ENCODE assay signal across 24 mouse cellular contexts in genomic region chr12:108639126-108639525, GRCm38 (mm10).
DNase-seq lines count a peak whose midpoint lies in the region; ATAC-seq and TF ChIP-seq lines count a peak whose summit lies in the region.
"Had no signal": no experiment of that assay in that cellular context is flagged by ENCODE, and none has a peak within 500 bp of the region (broad histone marks: within the 10 kb centered on the region; RNA-seq: fewer than 3 reads in every experiment).

No protein-coding gene starts in this region.

- H3K27me3 ChIP-seq in kidney, embryonic 15.5 days = no peaks in the 10 kb centered on the region
- H3K27me3 ChIP-seq in kidney, embryonic 14.5 days (ENCODE audit: control insufficient read depth, insufficient read depth, low read length) = no peaks in the 10 kb centered on the region
- no peaks in the 10 kb centered on the region for H3K27me3 ChIP-seq in spleen, adult 2 months (ENCODE audit: control insufficient read depth, insufficient read depth, low read length)
- no peaks in the 10 kb centered on the region for H3K27me3 ChIP-seq in stomach, postnatal 0 days (ENCODE audit: control insufficient read depth, insufficient read depth, low read length)
- H3K27me3 ChIP-seq in cerebellum, adult 2 months (ENCODE audit: control insufficient read depth, insufficient read depth, low read length) = no peaks in the 10 kb centered on the region
- H3K27me3 ChIP-seq: limb, embryonic 12.5 days; lung, embryonic 15.5 days; midbrain, embryonic 12.5 days; stomach, embryonic 15.5 days had no signal

- WGBS in kidney, embryonic 15.5 days = 93% methylated on average over 3 of the region's 3 CpGs
- 89% methylated on average over 3 of the region's 3 CpGs for WGBS in kidney, embryonic 14.5 days
- 75% methylated on average over 3 of the region's 3 CpGs for WGBS in spleen, adult 2 months
- WGBS in stomach, postnatal 0 days = 70% methylated on average over 3 of the region's 3 CpGs
- 98% methylated on average over 3 of the region's 3 CpGs for WGBS in cerebellum, adult 2 months

- H3K4me1 ChIP-seq in kidney, embryonic 15.5 days = peaks cover 24% of the 10 kb centered on the region
- H3K4me1 ChIP-seq in kidney, embryonic 14.5 days (ENCODE audit: control insufficient read depth, insufficient read depth, low read length) = 0 out of 2 replicates have a peak, but pooled peaks cover 7% of the 10 kb centered on the region
- peaks cover 55% of the 10 kb centered on the region for H3K4me1 ChIP-seq in spleen, adult 2 months (ENCODE audit: control insufficient read depth, insufficient read depth, insufficient read length)
- no peaks in the 10 kb centered on the region for H3K4me1 ChIP-seq in stomach, postnatal 0 days (replicated peaks; ENCODE audit: control insufficient read depth, insufficient read depth)
- H3K4me1 ChIP-seq in cerebellum, adult 2 months (ENCODE audit: control insufficient read depth, insufficient read depth, low read length) = no peaks in the 10 kb centered on the region
- H3K4me1 ChIP-seq: embryonic facial prominence, embryonic 10.5 days; limb, embryonic 12.5 days; lung, embryonic 15.5 days; midbrain, embryonic 12.5 days; stomach, embryonic 15.5 days had no signal

- H3K9ac ChIP-seq in kidney, embryonic 15.5 days = no peak overlapping the region
- H3K9ac ChIP-seq in kidney, embryonic 14.5 days (ENCODE audit: low read depth, low read length) = no peak overlapping the region
- H3K9ac ChIP-seq in stomach, postnatal 0 days (ENCODE audit: low read length) = no peak overlapping the region
- H3K9ac ChIP-seq: limb, embryonic 12.5 days; lung, embryonic 15.5 days; midbrain, embryonic 12.5 days; stomach, embryonic 15.5 days had no signal

- 0 out of 2 replicates have a peak overlapping the region, but pooled peaks have one; percentile 15 for H3K27ac ChIP-seq in kidney, embryonic 15.5 days
- no peak overlapping the region for H3K27ac ChIP-seq in kidney, embryonic 14.5 days (ENCODE audit: low read depth, low read length)
- H3K27ac ChIP-seq in spleen, adult 2 months (ENCODE audit: insufficient read depth, low read length) = peak overlapping the region; percentile 14; the same call in 1 of the 2 replicates
- H3K27ac ChIP-seq in stomach, postnatal 0 days (replicated peaks) = peak overlapping the region; percentile 61; the same call in 1 of the 2 replicates
- no peak overlapping the region for H3K27ac ChIP-seq in cerebellum, adult 2 months (ENCODE audit: insufficient read depth, low read length)
- H3K27ac ChIP-seq: embryonic facial prominence, embryonic 10.5 days; limb, embryonic 12.5 days; lung, embryonic 15.5 days; midbrain, embryonic 12.5 days; stomach, embryonic 15.5 days had no signal

- H3K4me2 ChIP-seq in kidney, embryonic 15.5 days = no peak overlapping the region
- no peak overlapping the region for H3K4me2 ChIP-seq in kidney, embryonic 14.5 days (replicated peaks; ENCODE audit: low read depth, low read length)
- H3K4me2 ChIP-seq in stomach, postnatal 0 days (replicated peaks; ENCODE audit: low read depth) = no peak overlapping the region
- H3K4me2 ChIP-seq: heart, embryonic 11.5 days; limb, embryonic 12.5 days; lung, embryonic 15.5 days; midbrain, embryonic 12.5 days; stomach, embryonic 15.5 days had no signal

- H3K36me3 ChIP-seq in kidney, embryonic 15.5 days = peaks cover 5% of the 10 kb centered on the region; the same call in 1 of the 2 replicates
- no peaks in the 10 kb centered on the region; the same call in 1 of the 2 replicates for H3K36me3 ChIP-seq in kidney, embryonic 14.5 days (ENCODE audit: control insufficient read depth, insufficient read depth, low read length)
- peaks cover 3% of the 10 kb centered on the region; the same call in 1 of the 2 replicates for H3K36me3 ChIP-seq in spleen, adult 2 months (ENCODE audit: control insufficient read depth, insufficient read depth, low read length)
- H3K36me3 ChIP-seq in stomach, postnatal 0 days (ENCODE audit: control insufficient read depth, insufficient read depth, low read length) = no peaks in the 10 kb centered on the region
- H3K36me3 ChIP-seq: G1E; lung, embryonic 15.5 days; midbrain, embryonic 12.5 days; stomach, embryonic 15.5 days had no signal

- no peak for TF ChIP-seq EP300 in stomach, postnatal 0 days (optimal IDR thresholded peaks at IDR 0.05)

- DNase-seq in spleen, adult 2 months (ENCODE audit: low read depth in 1 of 2, low spot score in 2 of 2) = no peak
- DNase-seq in spleen, adult 12 weeks (ENCODE audit: low spot score) = no peak
- peak; percentile 54 for DNase-seq in lung, postnatal 25 days (ENCODE audit: low spot score)
- DNase-seq in stomach, postnatal 0 days (ENCODE audit: low spot score) = no peak
- no peak for DNase-seq in thymus, postnatal 25 days
- no peak for DNase-seq in cerebellum, adult 2 months
- DNase-seq: adrenal gland, postnatal 36 days; cerebellum, adult 18-20 months; gastrocnemius, postnatal 25 days; heart, postnatal 10 days; kidney, adult 11 months; kidney, postnatal 25 days; right cerebral cortex, postnatal 14 days; thymus, adult 2 months had no signal

- no peak for TF ChIP-seq CTCF in spleen, adult 2 months (IDR thresholded peaks at IDR 0.05; ENCODE audit: extremely low read depth, insufficient read depth, insufficient read length, insufficient replicate concordance)
- no peak for TF ChIP-seq CTCF in stomach, postnatal 0 days (IDR thresholded peaks at IDR 0.05; ENCODE audit: low read depth)
- TF ChIP-seq CTCF in cerebellum, adult 2 months (IDR thresholded peaks at IDR 0.05; ENCODE audit: borderline replicate concordance, insufficient read depth, low read depth, low read length) = no peak

- ATAC-seq in kidney, embryonic 15.5 days (replicated peaks; ENCODE audit: low FRiP score) = no peak
- ATAC-seq in kidney, embryonic 14.5 days (ENCODE audit: low FRiP score, low TSS enrichment) = no peak
- ATAC-seq in stomach, postnatal 0 days (ENCODE audit: low FRiP score, low TSS enrichment) = peak; percentile 67; the same call in 1 of the 2 replicates
- ATAC-seq: forebrain, embryonic 14.5 days had no signal

- no peaks in the 10 kb centered on the region for H3K9me3 ChIP-seq in kidney, embryonic 15.5 days (replicated peaks)
- no peaks in the 10 kb centered on the region for H3K9me3 ChIP-seq in kidney, embryonic 14.5 days (ENCODE audit: control insufficient read depth, low read length)
- no peaks in the 10 kb centered on the region for H3K9me3 ChIP-seq in stomach, postnatal 0 days (ENCODE audit: control insufficient read depth, low read length)
- H3K9me3 ChIP-seq: embryonic facial prominence, embryonic 10.5 days; limb, embryonic 12.5 days; lung, embryonic 15.5 days; midbrain, embryonic 12.5 days; stomach, embryonic 15.5 days had no signal

- H3K4me3 ChIP-seq in kidney, embryonic 15.5 days (replicated peaks) = no peak overlapping the region
- no peak overlapping the region for H3K4me3 ChIP-seq in kidney, embryonic 14.5 days (ENCODE audit: low read length)
- H3K4me3 ChIP-seq in spleen, adult 2 months (ENCODE audit: extremely low read depth, insufficient read depth, insufficient read length) = no peak overlapping the region
- no peak overlapping the region for H3K4me3 ChIP-seq in stomach, postnatal 0 days (ENCODE audit: low read depth, low read length)
- no peak overlapping the region for H3K4me3 ChIP-seq in cerebellum, adult 2 months (replicated peaks; ENCODE audit: insufficient read depth, low read depth, low read length)
- H3K4me3 ChIP-seq: embryonic facial prominence, embryonic 10.5 days; limb, embryonic 12.5 days; lung, embryonic 15.5 days; midbrain, embryonic 12.5 days; stomach, embryonic 15.5 days had no signal

- TF ChIP-seq POLR2A in spleen, adult 2 months (IDR thresholded peaks at IDR 0.05; ENCODE audit: low read depth, low read length) = no peak
- TF ChIP-seq POLR2A in cerebellum, adult 2 months (IDR thresholded peaks at IDR 0.05; ENCODE audit: borderline replicate concordance, insufficient read depth, low read length) = no peak

Comparison
In these comparisons a context has a peak if more than half of its experiments do, and no peak if none do; other contexts are left out.
1. H3K27ac ChIP-seq: peak in kidney, embryonic 15.5 days (single experiment), spleen, adult 2 months (single experiment) and stomach, postnatal 0 days (single experiment); none in kidney, embryonic 14.5 days (single experiment) and cerebellum, adult 2 months (single experiment).